Mouse (Mus musculus) CH12.LX (cell line): ENCODE measurements around the gene Hdac9. TPM values are rescaled to one million over a fixed set of nuclear protein-coding genes. Genes with fewer than 3 reads are reported as not detected.

Source experiments
- DNase-seq: peaks from one replicate; pipeline ENCODE4 v3.0.0-alpha.2; 2013; ENCODE audit errors: extremely low read depth
- H3K27ac ChIP-seq: 2 replicates; pipeline ENCODE4 v1.5.1; 2012; ENCODE audit warnings: low read depth, mild to moderate bottlenecking, control low read depth, moderate library complexity; ENCODE audit not compliant: insufficient read depth
- H3K27me3 ChIP-seq: replicated peaks from 2 replicates; pipeline ENCODE3; 2012; ENCODE audit warnings: inconsistent platforms
- H3K36me3 ChIP-seq, 2 experiments: replicated peaks in 1 of 2; 2 replicates each; pipeline versions ENCODE3 to v1.6.1; 2012; ENCODE audit warnings: inconsistent platforms in 1 of 2, low read length in 1 of 2, mild to moderate bottlenecking in 1 of 2, mixed read lengths in 1 of 2, moderate library complexity in 1 of 2; ENCODE audit not compliant: control insufficient read depth in 1 of 2, insufficient read depth in 1 of 2
- H3K4me1 ChIP-seq, 2 experiments: 2 replicates each; pipeline ENCODE4 v1.6.1; 2012; ENCODE audit warnings: inconsistent platforms in 1 of 2, moderate library complexity in 1 of 2; ENCODE audit not compliant: insufficient read depth in 2 of 2, control insufficient read depth in 1 of 2
- H3K4me2 ChIP-seq: 2 replicates; pipeline ENCODE4 v1.6.1; 2012; ENCODE audit warnings: low read depth, mild to moderate bottlenecking, control low read depth; ENCODE audit not compliant: poor library complexity, insufficient read depth, severe bottlenecking
- H3K4me3 ChIP-seq, 3 experiments: fragments of 150-350 bp in 1 of 3; sonication (generic) in 1 of 3; replicated peaks in 1 of 3; 2 replicates each; pipeline versions ENCODE3 to v1.5.1; 2011 to 2012; ENCODE audit warnings: low read depth in 2 of 3, low read length in 2 of 3, mild to moderate bottlenecking in 2 of 3, moderate library complexity in 2 of 3, control low read depth in 1 of 3, improper control_type of control experiment in 1 of 3, inconsistent platforms in 1 of 3, mixed read lengths in 1 of 3; ENCODE audit not compliant: poor library complexity in 1 of 3
- H3K79me2 ChIP-seq: replicated peaks from 2 replicates; pipeline ENCODE4 v1.6.1; 2012; ENCODE audit warnings: mild to moderate bottlenecking, moderate library complexity; ENCODE audit not compliant: control insufficient read depth, poor library complexity, insufficient read depth, severe bottlenecking; ENCODE audit errors: extremely low read depth
- H3K9ac ChIP-seq: 2 replicates; pipeline ENCODE4 v1.6.1; 2012; ENCODE audit warnings: low read depth, mild to moderate bottlenecking, control low read depth, moderate library complexity; ENCODE audit not compliant: insufficient read depth
- H3K9me3 ChIP-seq: replicated peaks from 2 replicates; pipeline ENCODE3; 2012; ENCODE audit warnings: low read length, inconsistent platforms, mixed read lengths
- CHD1 ChIP-seq: IDR thresholded peaks from 2 replicates; pipeline ENCODE4 v1.6.1; 2012; ENCODE audit warnings: low read depth, low read length, improper control_type of control experiment, inconsistent platforms
- ELF1 ChIP-seq: IDR thresholded peaks from 2 replicates; pipeline ENCODE4 v1.6.1; 2014; ENCODE audit warnings: low read depth, mild to moderate bottlenecking, inconsistent platforms, low read length, improper control_type of control experiment
- ETS1 ChIP-seq: conservative IDR thresholded peaks from 2 replicates; pipeline ENCODE4 v1.6.1; 2012; ENCODE audit warnings: low read depth, mild to moderate bottlenecking, inconsistent platforms, low read length, improper control_type of control experiment, moderate library complexity
- IRF4 ChIP-seq: IDR thresholded peaks from 2 replicates; pipeline ENCODE4 v1.6.1; 2014; ENCODE audit warnings: low read depth, mild to moderate bottlenecking, inconsistent platforms, low read length, improper control_type of control experiment
- JUN ChIP-seq: IDR thresholded peaks from 2 replicates; pipeline ENCODE4 v1.6.1; 2011; ENCODE audit warnings: low read depth, mild to moderate bottlenecking, low read length, improper control_type of control experiment, moderate library complexity; ENCODE audit not compliant: insufficient read depth
- JUND ChIP-seq: conservative IDR thresholded peaks from 2 replicates; pipeline ENCODE4 v1.6.1; 2011; ENCODE audit warnings: low read depth, low read length, improper control_type of control experiment
- KAT2A ChIP-seq: IDR thresholded peaks from 2 replicates; pipeline ENCODE4 v1.6.1; 2012; ENCODE audit warnings: low read length, improper control_type of control experiment, inconsistent platforms; ENCODE audit not compliant: insufficient replicate concordance
- MAX ChIP-seq: IDR thresholded peaks from 2 replicates; pipeline ENCODE4 v1.6.1; 2011; ENCODE audit warnings: low read length, improper control_type of control experiment
- MAZ ChIP-seq: IDR thresholded peaks from 2 replicates; pipeline ENCODE4 v1.6.1; 2012; ENCODE audit warnings: low read depth, mild to moderate bottlenecking, inconsistent platforms, low read length, improper control_type of control experiment, moderate library complexity
- NRF1 ChIP-seq: IDR thresholded peaks from 2 replicates; pipeline ENCODE4 v1.6.1; 2014; ENCODE audit warnings: low read depth, mild to moderate bottlenecking, inconsistent platforms, low read length, improper control_type of control experiment, moderate library complexity
- PAX5 ChIP-seq: IDR thresholded peaks from 2 replicates; pipeline ENCODE4 v1.6.1; 2012; ENCODE audit warnings: low read length, inconsistent platforms, mixed read lengths
- POLR2AphosphoS2 ChIP-seq: IDR thresholded peaks from 2 replicates; pipeline ENCODE4 v1.6.1; 2011; ENCODE audit warnings: low read depth, low read length, improper control_type of control experiment
- TBP ChIP-seq: conservative IDR thresholded peaks from 2 replicates; pipeline ENCODE4 v1.6.1; 2011; ENCODE audit warnings: low read depth, low read length, improper control_type of control experiment
- USF1 ChIP-seq: IDR thresholded peaks from 2 replicates; pipeline ENCODE4 v1.6.1; 2014; ENCODE audit warnings: low read depth, mild to moderate bottlenecking, inconsistent platforms, low read length, improper control_type of control experiment
- dilution Hi-C: fragments of 300-500 bp; cut with MboI; formaldehyde crosslinking; loops from 2 replicates; pipeline ENCODE4 v1.14.3; 2020; ENCODE audit warnings: low sequenced_read_pairs; ENCODE audit not compliant: extremely low pct_unique_long_range_greater_than_20kb, extremely low pct_ligation_motif_present
- in situ Hi-C: fragments of 300-500 bp; cut with MboI; formaldehyde crosslinking; loops from 3 replicates; pipeline ENCODE4 v1.14.3; 2019; ENCODE audit warnings: low sequenced_read_pairs, low pct_ligation_motif_present, low pct_unique_long_range_greater_than_20kb, mixed read lengths
- polyA plus RNA-seq: library from polyadenylated mRNA; unstranded; fragments of >175 nt; gene quantifications from 2 replicates; pipeline ENCODE4 v1.2.1, GENCODE M21; 2012; ENCODE audit warnings: low read depth; ENCODE audit not compliant: insufficient read length
- total RNA-seq, 2 experiments: library from RNA; depleted of rRNA; stranded (reverse); fragments of 300-350 nt in 1 of 2; fragments of >200 nt in 1 of 2; gene quantifications; 2 replicates each; pipeline ENCODE4 v1.2.3; 2012 to 2014

The Hdac9 gene
- total and polyA plus RNA-seq, 3 experiments, result 0.04 to 0.38 (median 0.17) TPM

DNA sequence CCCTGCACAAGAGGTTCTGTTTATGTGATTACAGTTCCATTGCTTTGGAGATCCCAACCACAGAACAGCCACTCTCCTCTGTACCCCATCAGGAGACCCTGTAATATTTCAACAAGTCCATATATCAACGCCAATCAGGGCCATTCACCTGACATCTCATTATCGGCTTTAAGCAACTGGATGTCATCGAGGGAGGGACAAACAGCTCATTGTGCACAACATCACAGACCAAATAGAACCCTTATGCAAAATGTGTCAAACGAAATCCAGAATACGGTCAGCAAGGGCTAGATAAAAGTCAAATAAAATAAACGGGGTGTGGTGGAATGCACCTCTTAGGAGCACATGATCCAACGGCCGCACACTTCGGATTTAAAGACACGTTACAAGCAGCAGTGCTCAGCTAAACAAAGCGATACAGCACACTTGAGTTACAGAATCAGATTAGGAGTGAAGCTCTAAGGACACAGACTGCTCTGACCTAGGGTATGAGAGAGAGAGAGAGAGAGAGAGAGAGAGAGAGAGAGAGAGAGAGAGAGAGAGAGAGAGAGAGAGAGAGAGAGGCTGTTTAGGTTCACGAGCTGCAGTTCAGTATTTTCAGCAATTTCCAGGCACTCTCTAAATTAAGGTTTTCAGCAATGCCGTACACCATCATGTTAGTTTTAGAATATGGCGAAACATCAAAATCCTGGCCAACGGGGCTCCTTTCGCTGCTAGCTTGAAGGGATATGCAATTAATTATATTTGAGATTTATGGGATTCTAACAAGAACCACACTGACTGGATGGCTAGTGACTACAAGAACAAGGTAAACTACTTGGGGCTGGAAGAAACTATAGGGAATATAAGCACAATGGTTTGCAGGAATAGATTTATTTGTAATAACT, 279.4 kb downstream of the Hdac9 start:
- no peak for DNase-seq
- no peak overlapping the region for H3K27ac ChIP-seq
- H3K27me3 ChIP-seq, result no peaks in the 10 kb centered on the region
- no peaks in the 10 kb centered on the region for H3K9me3 ChIP-seq
- dilution Hi-C loops, result no loop called here
- H3K4me2 ChIP-seq, result no peak overlapping the region
- no peaks in the 10 kb centered on the region for H3K36me3 ChIP-seq
- no peaks in the 10 kb centered on the region for H3K79me2 ChIP-seq
- no peak overlapping the region for H3K4me3 ChIP-seq
- TF ChIP-seq MAZ (no peak), CHD1 (no peak), JUND (no peak), NRF1 (no peak), IRF4 (no peak), USF1 (no peak), MAX (no peak), TBP (no peak), ETS1 (no peak), KAT2A (no peak)
- TF ChIP-seq, all 38 proteins: peak for 0
- no peaks in the 10 kb centered on the region for H3K4me1 ChIP-seq
- no peak overlapping the region for H3K9ac ChIP-seq
- in situ Hi-C loops, result no loop called here

DNA sequence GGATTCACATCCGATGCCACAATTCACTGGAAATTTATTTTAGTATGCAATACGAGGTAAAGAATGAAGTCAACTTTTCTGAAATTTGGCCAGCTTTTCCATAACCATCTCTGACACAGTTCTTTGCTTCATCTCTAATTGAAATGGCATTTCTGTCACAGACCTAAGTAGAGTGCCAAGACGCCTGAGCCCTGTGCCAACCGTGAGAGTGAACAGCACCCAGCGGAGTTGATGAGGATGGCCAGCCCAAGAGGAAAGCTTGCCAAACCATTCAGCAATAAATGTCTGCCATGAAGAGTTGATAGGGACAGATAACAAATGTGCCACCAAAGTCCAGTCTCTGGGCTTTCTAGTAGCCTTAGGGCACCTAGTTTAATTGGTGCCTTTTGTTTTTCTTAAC, 297.8 kb downstream of the Hdac9 start:
- Histone ChIP-seq H3K27me3 (no peaks in the 10 kb centered on the region), H3K4me1 (no peaks in the 10 kb centered on the region), H3K79me2 (no peaks in the 10 kb centered on the region), H3K9ac (no peak overlapping the region), H3K36me3 (no peaks in the 10 kb centered on the region), H3K4me3 (no peak overlapping the region), H3K4me2 (no peak overlapping the region), H3K9me3 (no peaks in the 10 kb centered on the region), H3K27ac (no peak overlapping the region)
- no peak for TF ChIP-seq PAX5
- no peak for TF ChIP-seq ELF1
- TF ChIP-seq POLR2AphosphoS2, result no peak
- TF ChIP-seq JUN, result no peak
- dilution Hi-C loops, result no loop called here
- no peak for DNase-seq
- in situ Hi-C loops, result no loop called here
